Mouse (Mus musculus) heart, embryonic 16.5 days (tissue): Measurements from ENCODE around the gene Phlpp1. TPM values are rescaled to one million over a fixed set of nuclear protein-coding genes. Genes with fewer than 3 reads are reported as not detected.

Experiments
- ATAC-seq: fragments of 200-750 bp; cut with Nextera tagmentation; replicated peaks from 2 replicates; pipeline ENCODE4 v1.8.0; 2017; ENCODE audit warnings: moderate number of reproducible peaks; ENCODE audit not compliant: insufficient read depth, low FRiP score; ENCODE audit errors: extremely low read depth
- H3K27ac ChIP-seq: fragments of 300-500 bp; sonication (generic); 2 replicates; pipeline ENCODE4 v1.5.1; 2014; ENCODE audit warnings: mild to moderate bottlenecking, low read length, control low read depth, moderate library complexity
- H3K27me3 ChIP-seq: fragments of 300-500 bp; sonication (generic); 2 replicates; pipeline ENCODE4 v1.6.1; 2014; ENCODE audit warnings: low read length, mixed read lengths; ENCODE audit not compliant: control insufficient read depth, insufficient read depth
- H3K36me3 ChIP-seq: fragments of 300-500 bp; sonication (generic); 2 replicates; pipeline ENCODE4 v1.6.1; 2014; ENCODE audit not compliant: control insufficient read depth, insufficient read depth
- H3K4me1 ChIP-seq: fragments of 300-500 bp; sonication (generic); 2 replicates; pipeline ENCODE4 v1.6.1; 2014; ENCODE audit warnings: low read length, mixed read lengths; ENCODE audit not compliant: control insufficient read depth, insufficient read depth
- H3K4me2 ChIP-seq: fragments of 300-500 bp; sonication (generic); 2 replicates; pipeline ENCODE4 v1.6.1; 2014; ENCODE audit warnings: low read depth, mild to moderate bottlenecking, control low read depth, low read length
- H3K4me3 ChIP-seq: fragments of 300-500 bp; sonication (generic); 2 replicates; pipeline ENCODE4 v1.5.1; 2014; ENCODE audit warnings: mild to moderate bottlenecking, control low read depth, low read length
- H3K9ac ChIP-seq: fragments of 300-500 bp; sonication (generic); 2 replicates; pipeline ENCODE4 v1.6.1; 2014; ENCODE audit warnings: low read length, control low read depth
- H3K9me3 ChIP-seq: fragments of 300-500 bp; sonication (generic); replicated peaks from 2 replicates; pipeline ENCODE4 v1.6.1; 2016; ENCODE audit warnings: low read length; ENCODE audit not compliant: control insufficient read depth
- WGBS: fragments of 180-500 bp; shearing (Covaris S2); extraction: QIAGEN DNeasy Blood & Tissue Kit; methylation state at CpG from one replicate; pipeline ENCODE4 v1.1.7; 2014; 5-methylcytosine and 5-hydroxymethylcytosine counted together
- polyA plus RNA-seq: library from polyadenylated mRNA; unstranded; fragments of >200 nt; fragmentation: Nextera tagmentation; extraction: Ambion mirVana; gene quantifications from 2 replicates; pipeline ENCODE4 v1.2.1, GENCODE M21; 2015

Gene Phlpp1
- polyA plus RNA-seq, 1 experiment from 2014 or later = 4.7 TPM

GRCm38 (mm10) chr1:106268028-106268799, 96.7 kb downstream of the Phlpp1 start:
- Histone ChIP-seq H3K4me1 (peaks cover 10% of the 10 kb centered on the region), H3K4me3 (no peak overlapping the region), H3K9me3 (no peaks in the 10 kb centered on the region), H3K9ac (no peak overlapping the region), H3K27ac (no peak overlapping the region), H3K27me3 (no peaks in the 10 kb centered on the region), H3K36me3 (no peaks in the 10 kb centered on the region), H3K4me2 (no peak overlapping the region)
- 85% methylated on average over 6 of the region's 6 CpGs for WGBS
- ATAC-seq = no peak

GRCm38 (mm10) chr1:106269337-106269736, 97.8 kb downstream of the Phlpp1 start:
- H3K4me3 ChIP-seq = no peak overlapping the region
- 44% methylated on average over 4 of the region's 4 CpGs for WGBS
- no peaks in the 10 kb centered on the region for H3K36me3 ChIP-seq
- no peak overlapping the region for H3K9ac ChIP-seq
- no peak overlapping the region for H3K4me2 ChIP-seq
- no peaks in the 10 kb centered on the region for H3K9me3 ChIP-seq
- H3K27ac ChIP-seq = no peak overlapping the region
- peaks cover 11% of the 10 kb centered on the region for H3K4me1 ChIP-seq
- no peak for ATAC-seq
- H3K27me3 ChIP-seq = no peaks in the 10 kb centered on the region

GRCm38 (mm10) chr1:106272916-106273315, 101.4 kb downstream of the Phlpp1 start:
- WGBS = 69% methylated on average over 2 of the region's 2 CpGs
- Histone ChIP-seq H3K27me3 (no peaks in the 10 kb centered on the region), H3K4me1 (peaks cover 20% of the 10 kb centered on the region), H3K9me3 (no peaks in the 10 kb centered on the region), H3K4me2 (no peak overlapping the region), H3K27ac (no peak overlapping the region), H3K4me3 (no peak overlapping the region), H3K9ac (no peak overlapping the region), H3K36me3 (no peaks in the 10 kb centered on the region)
- no peak for ATAC-seq

- H3K9me3 ChIP-seq = no peaks in the 10 kb centered on the region
- ATAC-seq = no peak
- H3K36me3 ChIP-seq = no peaks in the 10 kb centered on the region
- peaks cover 28% of the 10 kb centered on the region for H3K4me1 ChIP-seq
- H3K27ac ChIP-seq = no peak overlapping the region
- no peak overlapping the region for H3K4me2 ChIP-seq
- H3K27me3 ChIP-seq = no peaks in the 10 kb centered on the region
- 86% methylated on average over 6 of the region's 6 CpGs for WGBS
- no peak overlapping the region for H3K4me3 ChIP-seq
- H3K9ac ChIP-seq = no peak overlapping the region
Observed at GRCm38 (mm10) chr1:106273801-106274200, 102.2 kb downstream of the Phlpp1 start.

GRCm38 (mm10) chr1:106274561-106275001, 103.0 kb downstream of the Phlpp1 start:
- no peaks in the 10 kb centered on the region for H3K9me3 ChIP-seq
- no peak for ATAC-seq
- 55% methylated on average over 10 of the region's 10 CpGs for WGBS
- peaks cover 34% of the 10 kb centered on the region for H3K4me1 ChIP-seq
- no peak overlapping the region for H3K27ac ChIP-seq
- no peak overlapping the region for H3K9ac ChIP-seq
- H3K4me2 ChIP-seq = no peak overlapping the region
- H3K36me3 ChIP-seq = no peaks in the 10 kb centered on the region
- H3K27me3 ChIP-seq = no peaks in the 10 kb centered on the region
- H3K4me3 ChIP-seq = no peak overlapping the region

- no peaks in the 10 kb centered on the region for H3K9me3 ChIP-seq
- H3K9ac ChIP-seq = no peak overlapping the region
- no peak overlapping the region for H3K27ac ChIP-seq
- H3K4me3 ChIP-seq = no peak overlapping the region
- H3K27me3 ChIP-seq = no peaks in the 10 kb centered on the region
- WGBS = 93% methylated on average over 4 of the region's 4 CpGs
- H3K4me1 ChIP-seq = peaks cover 37% of the 10 kb centered on the region
- no peak for ATAC-seq
- H3K4me2 ChIP-seq = no peak overlapping the region
- H3K36me3 ChIP-seq = no peaks in the 10 kb centered on the region
Observed at GRCm38 (mm10) chr1:106275142-106275541, 103.6 kb downstream of the Phlpp1 start.

- H3K4me1 ChIP-seq = peaks cover 39% of the 10 kb centered on the region
- no peaks in the 10 kb centered on the region for H3K36me3 ChIP-seq
Observed at GRCm38 (mm10) chr1:106275731-106276130, 104.2 kb downstream of the Phlpp1 start.

GRCm38 (mm10) chr1:106276824-106277223, 105.3 kb downstream of the Phlpp1 start:
- no peaks in the 10 kb centered on the region for H3K27me3 ChIP-seq
- no peak overlapping the region for H3K9ac ChIP-seq
- H3K27ac ChIP-seq = no peak overlapping the region
- peaks cover 37% of the 10 kb centered on the region for H3K4me1 ChIP-seq
- 70% methylated on average over 1 of the region's 1 CpGs for WGBS
- H3K9me3 ChIP-seq = no peaks in the 10 kb centered on the region
- no peaks in the 10 kb centered on the region for H3K36me3 ChIP-seq
- no peak overlapping the region for H3K4me2 ChIP-seq
- no peak for ATAC-seq
- no peak overlapping the region for H3K4me3 ChIP-seq

More at GRCm38 (mm10) chr1:106275731-106276130, 104.2 kb downstream of the Phlpp1 start:
- no peak overlapping the region for H3K9ac ChIP-seq
- 72% methylated on average over 7 of the region's 7 CpGs for WGBS
- no peak overlapping the region for H3K4me2 ChIP-seq
- H3K27me3 ChIP-seq = no peaks in the 10 kb centered on the region
- no peak for ATAC-seq
- H3K9me3 ChIP-seq = no peaks in the 10 kb centered on the region
- H3K27ac ChIP-seq = no peak overlapping the region
- no peak overlapping the region for H3K4me3 ChIP-seq

GRCm38 (mm10) chr1:106277286-106277685, 105.7 kb downstream of the Phlpp1 start:
- ATAC-seq = no peak
- Histone ChIP-seq H3K4me2 (no peak overlapping the region), H3K9ac (no peak overlapping the region), H3K27ac (no peak overlapping the region), H3K4me3 (no peak overlapping the region), H3K27me3 (no peaks in the 10 kb centered on the region), H3K36me3 (no peaks in the 10 kb centered on the region), H3K9me3 (no peaks in the 10 kb centered on the region), H3K4me1 (peaks cover 33% of the 10 kb centered on the region)
- 63% methylated on average over 4 of the region's 4 CpGs for WGBS
